Mouse (Mus musculus): Measurements from ENCODE around the gene Krt24.

- no peak for TF ChIP-seq CTCF (IDR thresholded peaks at IDR 0.05; ENCODE audit: borderline replicate concordance, insufficient read depth, low read length)
- no peak for TF ChIP-seq POLR2A (IDR thresholded peaks at IDR 0.05; ENCODE audit: low read depth, low read length)
Measured at GRCm38 (mm10) chr11:99292846-99293245, 7.8 kb upstream of the Krt24 start.
